Mouse (Mus musculus) testis, adult 10 weeks (tissue): ENCODE measurements around the gene Bahcc1. TPM values are rescaled to one million over a fixed set of nuclear protein-coding genes. Genes with fewer than 3 reads are reported as not detected.

Experiments
- polyA plus RNA-seq: library from polyadenylated mRNA; stranded (reverse); fragments of 350-450 nt; fragmentation: Illumina TruSeq; extraction: RNeasy Lipid Tissue Mini Kit (QIAGEN cat#74804); gene quantifications from one replicate; pipeline ENCODE4 v1.2.3, GENCODE M21; 2014; ENCODE audit warnings: low read depth, low replicate concordance

Gene Bahcc1
- polyA plus RNA-seq: 0.41 TPM

DNA sequence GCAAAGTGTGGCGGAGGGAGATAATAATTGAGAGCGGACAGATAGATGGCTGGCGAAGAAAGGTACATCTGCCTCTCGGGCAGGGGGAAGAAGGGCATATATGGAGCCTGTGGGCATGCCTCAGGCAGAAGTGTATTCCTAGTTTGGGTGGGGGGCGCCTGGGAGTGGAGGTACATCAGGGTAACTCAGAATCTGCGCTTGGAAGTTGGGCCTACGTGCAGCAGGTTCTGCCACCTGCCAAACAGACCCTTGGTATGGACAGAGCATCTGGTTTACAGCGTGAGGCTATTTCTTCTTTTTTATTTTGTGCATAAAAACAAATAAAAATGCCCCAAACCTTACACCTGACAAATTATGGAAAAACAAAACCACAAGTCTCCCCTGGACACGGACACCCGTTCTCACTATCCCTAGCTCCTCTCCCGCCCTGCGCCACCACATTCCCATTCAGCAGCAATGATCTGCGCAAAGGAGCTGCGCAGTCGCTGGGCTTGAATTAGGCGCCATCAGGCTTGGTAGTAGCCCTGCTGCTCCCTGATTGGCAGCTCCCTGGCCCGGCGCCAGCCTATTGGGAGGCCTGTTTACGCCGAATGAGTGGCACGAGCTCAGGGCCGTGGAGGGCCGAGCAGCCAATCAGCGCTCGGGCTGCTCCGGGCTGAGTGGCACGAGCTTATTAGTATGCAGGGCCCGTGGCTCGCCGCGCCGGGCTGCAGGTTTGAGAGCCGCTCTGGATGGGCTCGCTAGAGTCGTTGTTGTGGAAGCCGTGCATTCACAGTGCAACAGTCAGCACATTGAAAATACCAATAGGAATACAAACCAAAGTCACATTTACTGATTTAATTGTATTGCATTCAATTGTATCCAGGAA, at the start of gene Bahcc1:
Bahcc1 (plus strand) TSS at position 718 of the 868 bp plus-strand sequence.

Other genes with a start within 250 kb of the Bahcc1 start
- not detected for gene Aatk, start 185.8 kb upstream of the Bahcc1 start, polyA plus RNA-seq
- gene Cep131, start 146.1 kb upstream of the Bahcc1 start, polyA plus RNA-seq: 3.9 TPM
- 0.84 TPM for gene Tepsin, start 134.2 kb upstream of the Bahcc1 start, polyA plus RNA-seq
- 1.9 TPM for gene Ndufaf8, start 134.0 kb upstream of the Bahcc1 start, polyA plus RNA-seq
- gene Slc38a10, start 81.6 kb upstream of the Bahcc1 start, polyA plus RNA-seq: 1.5 TPM
- 418 TPM for gene Actg1, start 115.6 kb downstream of the Bahcc1 start, polyA plus RNA-seq
- not detected for gene Fscn2, start 128.6 kb downstream of the Bahcc1 start, polyA plus RNA-seq
- 0.15 TPM for gene Faap100, start 145.8 kb downstream of the Bahcc1 start, polyA plus RNA-seq
- gene Nploc4, start 204.8 kb downstream of the Bahcc1 start, polyA plus RNA-seq: 35.9 TPM
- gene Tspan10, start 209.7 kb downstream of the Bahcc1 start, polyA plus RNA-seq: not detected
- 0.14 TPM for gene Pde6g, start 220.6 kb downstream of the Bahcc1 start, polyA plus RNA-seq
- gene Oxld1, start 225.1 kb downstream of the Bahcc1 start, polyA plus RNA-seq: not detected
- gene Ccdc137, start 225.2 kb downstream of the Bahcc1 start, polyA plus RNA-seq: 6.0 TPM
- gene Arl16, start 234.7 kb downstream of the Bahcc1 start, polyA plus RNA-seq: 10.9 TPM